Mouse (Mus musculus): ENCODE results near the gene Rab9. TPM values are rescaled to one million over a fixed set of nuclear protein-coding genes. Genes with fewer than 3 reads are reported as not detected.

The Rab9 gene
- polyA plus RNA-seq, 1 experiment from 2014 or later: 52.7 TPM

- peaks cover 6% of the 10 kb centered on the region; the same call in 1 of the 2 replicates for H3K27me3 ChIP-seq (replicated peaks)
Observed at GRCm38 (mm10) chrX:166440616-166441063, 39.0 kb downstream of the Rab9 start, which contains the start of gene Ofd1. TSS of gene Ofd1 (minus strand) at chrX:166440704.

GRCm38 (mm10) chrX:166440036-166440615, 39.5 kb downstream of the Rab9 start, which contains the start of gene Trappc2:
TSS of gene Trappc2 (plus strand) at chrX:166440574.
- H3K4me2 ChIP-seq: peak within 1 kb of the TSS; percentile 58
- H3K9me3 ChIP-seq (replicated peaks): no peaks in the 10 kb centered on the region
- peak; percentile 82 for ATAC-seq (ENCODE audit: low FRiP score)
- peak within 1 kb of the TSS; percentile 59 for H3K4me3 ChIP-seq (replicated peaks)
- H3K27ac ChIP-seq (replicated peaks): peak within 1 kb of the TSS; percentile 86
- no peaks in the 10 kb centered on the region for H3K36me3 ChIP-seq
- 18% methylated on average over 30 of the region's 36 CpGs for WGBS
- H3K9ac ChIP-seq (replicated peaks): peak within 1 kb of the TSS; percentile 65
- peaks cover 10% of the 10 kb centered on the region; the same call in 1 of the 2 replicates for H3K4me1 ChIP-seq
- H3K27me3 ChIP-seq (replicated peaks): peaks cover 6% of the 10 kb centered on the region; the same call in 1 of the 2 replicates

More at GRCm38 (mm10) chrX:166440616-166441063, 39.0 kb downstream of the Rab9 start, which contains the start of gene Ofd1:
- WGBS: 16% methylated on average over 43 of the region's 44 CpGs
- Histone ChIP-seq H3K4me3 (replicated peaks) (peak within 1 kb of the TSS; percentile 59), H3K36me3 (no peaks in the 10 kb centered on the region), H3K27ac (replicated peaks) (peak within 1 kb of the TSS; percentile 86), H3K4me2 (peak within 1 kb of the TSS; percentile 58), H3K9me3 (replicated peaks) (no peaks in the 10 kb centered on the region), H3K4me1 (peaks cover 10% of the 10 kb centered on the region; the same call in 1 of the 2 replicates), H3K9ac (replicated peaks) (peak within 1 kb of the TSS; percentile 65)
- peak; percentile 99 for ATAC-seq (ENCODE audit: low FRiP score)

GRCm38 (mm10) chrX:166434812-166435211, 44.9 kb downstream of the Rab9 start:
- WGBS: 89% methylated on average over 2 of the region's 2 CpGs
- Histone ChIP-seq H3K36me3 (no peaks in the 10 kb centered on the region), H3K4me1 (peaks cover 3% of the 10 kb centered on the region; the same call in 1 of the 2 replicates), H3K4me2 (no peak overlapping the region), H3K27ac (replicated peaks) (no peak overlapping the region), H3K9me3 (replicated peaks) (no peaks in the 10 kb centered on the region), H3K27me3 (replicated peaks) (peaks cover 6% of the 10 kb centered on the region; the same call in 1 of the 2 replicates), H3K4me3 (replicated peaks) (no peak overlapping the region), H3K9ac (replicated peaks) (no peak overlapping the region)
- no peak for ATAC-seq (ENCODE audit: low FRiP score)

- WGBS: 87% methylated on average over 6 of the region's 6 CpGs
- Histone ChIP-seq H3K9ac (replicated peaks) (no peak overlapping the region), H3K36me3 (no peaks in the 10 kb centered on the region), H3K4me2 (no peak overlapping the region), H3K9me3 (replicated peaks) (no peaks in the 10 kb centered on the region), H3K27ac (replicated peaks) (no peak overlapping the region), H3K4me1 (no peaks in the 10 kb centered on the region), H3K4me3 (replicated peaks) (no peak overlapping the region), H3K27me3 (replicated peaks) (no peaks in the 10 kb centered on the region)
- no peak for ATAC-seq (ENCODE audit: low FRiP score)
Observed at GRCm38 (mm10) chrX:166416196-166416595, 63.5 kb downstream of the Rab9 start.

GRCm38 (mm10) chrX:166407865-166408264, 71.8 kb downstream of the Rab9 start:
- no peak for ATAC-seq (ENCODE audit: low FRiP score)
- Histone ChIP-seq H3K36me3 (0 out of 2 replicates have a peak, but pooled peaks cover 4% of the 10 kb centered on the region), H3K9me3 (replicated peaks) (no peaks in the 10 kb centered on the region), H3K4me2 (no peak overlapping the region), H3K27me3 (replicated peaks) (no peaks in the 10 kb centered on the region), H3K9ac (replicated peaks) (no peak overlapping the region), H3K4me3 (replicated peaks) (no peak overlapping the region), H3K27ac (replicated peaks) (no peak overlapping the region), H3K4me1 (no peaks in the 10 kb centered on the region)

Other genes starting within 250 kb of the Rab9 start
- 238 and 260 TPM in 2 replicates for gene Gpm6b, start 241.0 kb downstream of the Rab9 start, polyA plus RNA-seq (2015; fragmentation: Nextera tagmentation; extraction: Ambion mirVana)
- 73.8 and 85.2 TPM in 2 replicates for gene Trappc2, start 39.3 kb downstream of the Rab9 start, polyA plus RNA-seq (2015; fragmentation: Nextera tagmentation; extraction: Ambion mirVana)
- gene Ofd1, start 39.2 kb downstream of the Rab9 start, polyA plus RNA-seq (2015; fragmentation: Nextera tagmentation; extraction: Ambion mirVana): 5.7 and 5.9 TPM in 2 replicates
- gene Tceanc, start 38.7 kb upstream of the Rab9 start, polyA plus RNA-seq (2015; fragmentation: Nextera tagmentation; extraction: Ambion mirVana): 4.0 and 4.9 TPM in 2 replicates
- gene Egfl6, start 105.9 kb upstream of the Rab9 start, polyA plus RNA-seq (2015; fragmentation: Nextera tagmentation; extraction: Ambion mirVana): 5.6 and 6.6 TPM in 2 replicates